Mouse (Mus musculus): ENCODE data around the gene Il17rb.

Il17rb gene

DNA sequence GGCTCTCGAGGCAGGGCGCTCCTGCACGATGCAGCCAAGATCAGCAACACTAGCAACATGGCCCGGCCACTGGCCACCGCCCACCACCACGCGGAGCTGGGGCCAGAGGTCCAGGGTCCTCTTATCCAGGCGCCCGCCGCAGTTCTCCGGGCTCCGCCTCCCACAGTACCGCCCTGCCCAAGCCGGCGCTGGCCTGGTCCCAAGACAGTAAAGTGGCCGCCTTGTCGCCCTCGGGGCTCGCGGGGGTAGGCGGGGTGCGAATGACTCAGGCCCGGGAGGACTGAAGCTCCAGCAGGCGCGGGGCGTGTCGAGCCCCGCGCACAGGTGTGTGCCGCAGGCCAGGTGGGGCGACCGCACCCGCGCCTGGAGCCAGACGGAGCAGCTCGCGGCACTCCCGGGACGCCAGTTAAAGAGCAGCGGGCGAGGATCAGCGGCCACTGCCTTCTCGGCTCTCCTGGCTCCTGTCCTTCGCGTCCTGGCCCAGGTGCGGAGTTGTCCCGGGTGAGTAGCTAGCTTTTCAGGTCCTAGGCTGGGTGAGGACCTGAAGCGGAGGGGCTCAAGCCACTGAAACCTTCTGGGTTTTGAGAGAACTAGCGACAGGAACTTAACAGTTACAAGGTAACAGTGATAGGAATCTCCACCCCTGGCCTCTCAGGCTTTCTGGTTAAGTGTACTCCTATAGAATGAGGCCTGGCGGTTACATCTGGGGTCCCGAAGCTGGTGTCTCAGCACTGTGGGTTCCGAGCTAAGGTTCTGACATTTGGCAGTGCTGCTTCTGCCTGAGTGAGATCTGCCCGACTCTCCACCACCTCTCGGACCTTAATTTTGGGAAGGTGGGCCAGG, at the start of gene Il17rb, which contains the start of gene Chdh:
Il17rb (minus strand) TSS at position 164 of the 843 bp plus-strand sequence.
Chdh (plus strand) TSS at position 291 of the 843 bp plus-strand sequence.
- peak; percentile 45 to 73 for DNase-seq (ENCODE audit: low spot score in 2 of 2)

GRCm38 (mm10) chr14:30056031-30056766, 47.5 kb upstream of the Il17rb start:
- peak in 1 of 2 experiments; percentile 38 for DNase-seq (ENCODE audit: low spot score in 2 of 2)

DNA sequence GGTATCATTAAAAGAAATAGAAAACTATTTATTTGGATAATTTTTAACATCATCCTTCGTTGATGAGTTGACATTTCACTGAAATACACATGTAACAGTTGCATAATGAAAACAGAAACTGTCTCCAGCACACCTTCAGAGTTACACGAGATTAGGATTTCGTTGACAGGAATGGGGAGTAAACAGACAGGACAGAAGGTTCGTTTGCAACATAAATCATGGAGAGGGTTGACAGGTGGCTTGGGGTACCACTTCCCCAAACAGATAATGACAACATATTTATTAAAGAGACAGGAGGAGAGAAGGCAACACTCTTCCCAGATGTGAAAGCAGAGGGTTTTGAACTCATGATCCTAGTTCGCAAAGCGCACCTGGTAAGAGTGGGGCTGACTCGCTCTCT, 46.2 kb upstream of the Il17rb start:
- no peak for DNase-seq (ENCODE audit: low spot score in 2 of 2)

DNA sequence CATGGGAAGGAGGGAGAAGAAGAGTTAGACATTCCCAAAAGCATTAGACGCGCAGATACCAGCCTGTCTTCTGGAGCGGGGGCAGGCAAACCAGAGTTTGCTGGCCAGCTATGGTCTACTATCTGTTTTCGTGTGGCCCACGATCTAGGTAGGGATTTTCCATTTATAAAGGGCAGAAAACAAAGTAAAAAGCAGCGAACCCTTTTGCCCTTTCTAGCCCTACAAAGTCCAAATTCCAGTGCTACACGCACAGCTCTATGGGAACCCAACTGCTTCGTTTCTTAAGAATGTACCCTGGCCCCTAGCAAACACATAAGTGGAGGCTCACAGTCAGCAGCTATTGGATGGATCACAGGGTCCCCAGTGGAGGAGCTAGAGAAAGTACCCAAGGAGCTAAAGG, 41.6 kb upstream of the Il17rb start:
- no peak for DNase-seq (ENCODE audit: low spot score in 2 of 2)

GRCm38 (mm10) chr14:30048049-30048448, 39.4 kb upstream of the Il17rb start:
- no peak for DNase-seq (ENCODE audit: low spot score in 2 of 2)

GRCm38 (mm10) chr14:30046976-30047375, 38.3 kb upstream of the Il17rb start:
- no peak for DNase-seq (ENCODE audit: low spot score in 2 of 2)

DNA sequence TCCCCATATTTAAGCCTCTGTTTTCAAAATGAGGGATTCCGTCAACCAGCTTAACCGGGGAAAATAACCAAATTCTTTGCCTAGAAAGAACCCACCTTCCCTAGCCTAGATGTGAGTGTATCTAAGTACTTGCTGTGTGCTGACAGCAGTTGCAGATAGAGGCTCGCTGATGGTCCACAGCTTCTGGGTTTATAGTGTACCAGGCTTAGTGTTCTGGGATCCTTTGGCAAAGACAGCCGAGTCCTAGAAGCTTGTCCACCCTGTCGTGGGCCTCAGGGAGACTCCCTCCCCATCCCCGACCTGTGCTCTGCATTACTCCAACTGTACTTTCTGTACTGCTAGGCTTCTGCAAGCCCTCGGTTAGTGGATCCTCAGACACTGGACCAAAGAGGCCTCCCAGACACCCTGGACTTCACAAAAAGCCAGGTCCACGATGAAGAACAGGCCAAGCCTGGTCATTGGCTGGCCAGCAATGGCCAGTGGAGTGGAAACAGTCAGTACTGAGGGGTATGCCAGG, 37.1 kb upstream of the Il17rb start:
- DNase-seq (ENCODE audit: low spot score in 2 of 2): no peak

- DNase-seq (ENCODE audit: low spot score in 2 of 2): no peak
Measured at GRCm38 (mm10) chr14:30045239-30045638, 36.5 kb upstream of the Il17rb start.

DNA sequence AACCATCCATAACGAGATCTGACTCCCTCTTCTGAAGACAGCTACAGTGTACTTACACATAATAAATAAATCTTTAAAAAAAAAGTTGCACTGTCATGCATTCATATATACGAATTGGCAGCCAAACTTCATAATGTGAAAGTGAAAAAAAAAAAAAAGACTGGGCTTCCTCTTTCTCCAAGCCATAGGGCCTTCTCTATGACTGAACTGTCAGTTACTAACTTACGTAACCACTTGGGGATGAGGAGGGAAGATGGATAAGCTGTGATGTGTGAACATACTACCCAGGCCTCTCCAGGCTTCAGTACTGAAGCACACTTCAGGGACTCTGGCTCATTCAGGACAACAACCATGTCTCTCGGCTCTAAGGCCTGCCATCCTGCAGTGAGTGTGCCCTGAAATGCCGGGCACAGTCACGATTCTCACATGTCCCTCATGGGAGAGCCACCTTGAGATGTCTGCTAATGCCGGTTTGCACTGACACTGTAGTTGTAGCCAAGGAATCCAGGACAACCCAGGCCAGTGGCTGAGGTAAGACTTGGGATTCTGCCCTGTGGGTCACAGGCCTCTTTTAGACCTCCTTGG, 34.8 kb upstream of the Il17rb start:
- no peak for DNase-seq (ENCODE audit: low spot score in 2 of 2)

DNA sequence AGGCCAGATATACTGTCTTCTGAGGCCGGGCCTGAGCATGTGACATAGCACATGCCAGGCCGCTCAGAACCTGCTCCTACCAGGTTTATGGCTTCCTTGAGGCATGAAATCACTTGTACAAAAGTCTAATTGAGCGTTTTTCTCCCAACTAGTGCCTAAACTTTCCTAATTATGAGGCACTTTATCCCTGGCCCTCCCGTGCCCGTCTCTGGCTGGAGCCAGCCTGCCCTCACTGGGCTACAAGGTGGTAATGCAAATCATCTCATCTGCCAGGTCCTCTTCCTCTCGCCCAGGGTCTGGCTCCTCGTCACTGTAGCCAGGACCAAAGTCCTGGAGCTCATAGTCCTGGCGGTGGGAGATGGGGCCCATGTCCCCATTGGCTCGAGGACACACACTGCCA, 33.1 kb upstream of the Il17rb start:
- no peak for DNase-seq (ENCODE audit: low spot score in 2 of 2)

GRCm38 (mm10) chr14:30039413-30039812, 30.7 kb upstream of the Il17rb start:
- no peak for DNase-seq (ENCODE audit: low spot score in 2 of 2)

GRCm38 (mm10) chr14:30038431-30038830, 29.7 kb upstream of the Il17rb start:
- DNase-seq (ENCODE audit: low spot score in 2 of 2): no peak

DNA sequence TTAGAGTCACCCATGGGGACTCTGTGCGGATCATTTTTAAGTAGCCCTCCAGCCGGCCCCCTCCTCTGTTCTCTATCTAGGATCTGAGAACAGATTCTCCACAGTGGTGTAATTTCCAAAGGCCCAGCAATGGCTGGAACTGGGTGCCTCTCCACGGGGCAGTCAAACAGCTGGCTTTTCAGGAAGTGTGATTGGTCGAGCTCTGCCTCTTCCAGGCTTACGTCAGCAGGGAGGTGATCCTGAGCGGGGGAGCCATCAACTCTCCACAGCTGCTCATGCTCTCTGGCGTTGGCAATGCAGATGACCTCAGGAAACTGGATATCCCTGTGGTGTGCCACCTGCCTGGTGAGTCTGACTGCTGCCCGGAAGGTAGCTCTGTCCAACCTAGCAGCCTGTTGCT, 24.7 kb upstream of the Il17rb start:
- no peak for DNase-seq (ENCODE audit: low spot score in 2 of 2)

DNA sequence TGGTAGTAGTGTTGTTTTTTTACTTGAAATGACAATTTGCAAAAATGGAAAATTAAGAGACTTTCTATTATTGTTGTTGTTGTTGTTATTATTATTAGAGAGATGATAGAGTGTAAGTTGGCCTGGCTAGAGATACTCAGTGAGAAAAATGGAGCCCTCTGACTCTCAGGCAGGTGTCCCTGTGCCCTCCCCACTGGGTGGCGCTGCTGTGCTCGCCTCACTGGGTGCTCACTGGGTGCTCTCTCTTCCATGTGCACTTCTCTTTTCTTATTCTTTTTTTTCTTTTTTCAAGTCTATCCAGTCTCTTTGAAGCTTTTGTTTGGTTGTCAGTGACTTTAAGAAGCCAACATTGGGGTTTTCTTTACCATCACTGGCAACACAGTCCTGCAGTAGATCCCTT, 18.7 kb upstream of the Il17rb start:
- DNase-seq (ENCODE audit: low spot score in 2 of 2): no peak

DNA sequence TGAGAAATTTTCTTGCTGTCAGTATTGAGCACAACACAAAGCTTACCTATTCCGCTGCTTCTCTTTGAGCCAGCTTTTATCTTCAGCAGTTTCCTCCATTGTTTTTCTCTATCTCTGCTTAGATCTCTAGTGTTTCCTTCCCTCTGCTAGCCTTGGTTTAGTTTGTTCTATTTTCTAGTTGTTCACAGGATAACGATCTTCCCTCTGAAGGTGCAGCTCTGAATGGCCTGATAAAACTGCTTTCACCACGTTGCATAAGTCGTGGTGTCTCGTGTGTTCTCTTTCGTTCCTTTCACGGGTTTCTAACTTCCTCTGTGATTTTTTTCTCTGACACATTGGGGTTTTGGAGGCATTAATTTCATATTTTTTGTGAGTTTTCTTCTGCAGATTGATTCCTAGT, 15.7 kb upstream of the Il17rb start:
- no peak for DNase-seq (ENCODE audit: low spot score in 2 of 2)

- no peak for DNase-seq (ENCODE audit: low spot score in 2 of 2)
Measured at GRCm38 (mm10) chr14:30022471-30022870, 13.8 kb upstream of the Il17rb start.

DNA sequence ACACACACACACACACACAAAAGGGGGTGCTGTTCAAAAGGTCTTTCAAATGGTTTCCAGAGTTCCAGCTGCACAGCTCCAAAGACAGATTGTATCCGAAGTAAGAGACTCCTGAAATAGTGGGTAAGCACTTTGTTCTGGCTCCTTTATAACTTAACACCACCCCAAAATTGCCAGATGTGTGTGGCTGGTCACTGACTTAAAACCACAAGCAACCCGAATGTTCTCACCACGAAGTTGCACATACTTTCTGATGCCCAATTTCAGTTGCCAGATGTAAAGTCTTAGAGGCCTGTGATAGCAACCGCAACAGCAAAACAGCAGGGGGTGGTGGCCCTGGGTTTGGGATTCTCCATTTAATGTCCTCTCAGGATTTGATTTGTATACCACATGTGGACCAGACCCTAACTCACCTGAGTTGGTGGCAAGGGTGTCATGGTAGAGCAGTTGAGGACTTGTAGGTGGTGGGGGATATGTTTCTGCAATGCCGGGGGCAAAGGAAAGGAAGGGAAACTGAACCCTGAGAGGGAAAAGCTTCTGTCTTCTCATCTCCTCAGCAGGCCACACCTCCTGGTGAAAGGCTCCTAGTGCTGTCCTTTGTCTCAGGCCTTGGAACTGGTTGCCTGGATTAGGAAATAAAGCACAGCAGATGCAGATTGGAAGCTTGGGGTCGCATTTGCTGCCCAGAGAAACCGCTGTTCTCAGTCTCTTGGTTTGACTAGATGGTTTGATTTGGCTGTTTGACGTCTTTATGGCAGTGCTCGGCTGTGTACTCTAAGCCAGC, 11.3 kb upstream of the Il17rb start:
- no peak for DNase-seq (ENCODE audit: low spot score in 2 of 2)

DNA sequence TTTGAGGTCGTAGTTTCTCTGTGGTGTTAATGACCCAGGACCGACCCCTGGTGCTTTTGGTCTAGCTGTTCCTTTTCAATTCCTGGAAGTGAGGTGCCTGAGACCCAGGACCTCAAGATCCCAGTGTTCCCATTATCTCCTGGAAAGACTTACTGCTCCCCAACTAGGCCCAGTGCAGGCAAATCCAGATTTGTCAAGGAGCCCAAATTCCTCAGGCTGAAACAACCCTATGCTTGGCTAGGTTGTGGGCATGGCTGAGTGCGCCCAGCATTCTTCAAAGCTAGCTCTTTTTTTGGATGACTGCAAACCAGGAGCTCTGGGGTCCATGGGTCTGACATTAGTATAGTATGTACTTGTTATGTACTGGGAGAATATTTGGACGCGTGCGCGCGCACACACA, 10.7 kb upstream of the Il17rb start:
- no peak for DNase-seq (ENCODE audit: low spot score in 2 of 2)

DNA sequence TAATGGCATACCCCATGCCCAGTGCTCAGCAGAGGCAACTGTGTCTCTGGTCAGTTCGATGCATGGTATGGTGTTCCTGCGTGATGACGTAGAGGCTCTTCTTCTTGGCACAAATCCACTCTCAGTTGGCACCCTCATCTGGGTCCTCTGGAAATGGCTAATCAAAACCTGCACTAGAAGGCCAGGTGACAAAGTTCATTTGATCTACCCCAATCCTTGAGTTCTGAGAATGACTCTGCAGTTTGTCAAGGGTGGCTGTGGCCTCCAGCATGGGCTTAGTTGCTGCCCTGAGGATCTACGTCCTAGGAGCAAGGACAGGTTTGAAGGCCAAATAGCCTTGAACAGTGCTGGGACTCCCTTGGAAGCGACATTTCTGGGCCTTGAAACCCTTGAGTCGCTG, 10.2 kb upstream of the Il17rb start:
- DNase-seq (ENCODE audit: low spot score in 2 of 2): no peak

GRCm38 (mm10) chr14:30018463-30018801, 9.7 kb upstream of the Il17rb start:
- no peak for DNase-seq (ENCODE audit: low spot score in 2 of 2)

DNA sequence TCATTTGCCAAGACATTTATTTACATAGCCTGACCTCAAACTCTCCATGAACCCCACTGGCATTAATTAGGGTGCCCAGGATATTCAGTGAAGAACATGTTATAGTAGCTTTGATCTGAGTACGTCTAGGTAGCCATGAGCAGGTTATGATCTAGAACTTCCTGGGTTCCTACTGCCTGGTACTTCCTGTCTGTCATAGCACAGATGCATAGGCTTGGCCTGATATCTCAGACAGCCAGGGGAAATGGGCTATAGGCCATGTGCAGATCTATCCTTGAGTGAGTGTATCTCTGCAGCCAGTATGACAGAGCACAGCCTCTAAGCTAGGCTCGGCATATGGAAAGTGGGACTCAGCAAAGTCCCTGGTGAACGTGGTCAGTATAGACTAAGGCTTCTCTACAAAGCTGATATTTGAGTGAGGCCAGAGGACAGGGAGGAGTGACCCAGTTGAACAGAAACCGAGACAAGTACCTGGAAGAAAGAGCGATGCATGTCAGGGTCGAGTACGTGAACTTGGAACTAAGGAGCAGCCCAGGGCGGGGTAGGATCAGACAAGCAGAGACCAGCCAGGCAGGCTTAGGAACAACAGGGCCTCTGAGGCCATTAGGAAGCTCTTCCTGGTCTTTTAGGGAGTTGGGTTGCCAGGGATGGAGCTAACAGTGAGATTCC, 9.2 kb upstream of the Il17rb start:
- DNase-seq (ENCODE audit: low spot score in 2 of 2): no peak

All from urinary bladder, postnatal 4 days (tissue).